Comparison of ENCODE assay signal across 9 mouse cellular contexts in genomic region chr16:8821429-8821828, GRCm38 (mm10). TPM values are rescaled to one million over a fixed set of nuclear protein-coding genes. Genes with fewer than 3 reads are reported as not detected.
A peak's percentile ranks its signal among the peaks of the same experiment; 100 is the strongest.
DNase-seq lines count a peak whose midpoint lies in the region; ATAC-seq and TF ChIP-seq lines count a peak whose summit lies in the region.
"Had no signal": no experiment of that assay in that cellular context is flagged by ENCODE, and none has a peak within 500 bp of the region (broad histone marks: within the 10 kb centered on the region; RNA-seq: fewer than 3 reads in every experiment).

No protein-coding gene starts in this region.

- H3K36me3 ChIP-seq in kidney, adult 2 months (ENCODE audit: control insufficient read depth, insufficient read depth, low read length): no peaks in the 10 kb centered on the region
- H3K36me3 ChIP-seq in kidney, embryonic 14.5 days (ENCODE audit: control insufficient read depth, insufficient read depth, low read length): no peaks in the 10 kb centered on the region
- H3K36me3 ChIP-seq in stomach, embryonic 14.5 days (ENCODE audit: control insufficient read depth, insufficient read depth, low read length): no peaks in the 10 kb centered on the region
- no peaks in the 10 kb centered on the region for H3K36me3 ChIP-seq in forebrain, embryonic 15.5 days

- H3K27me3 ChIP-seq in kidney, adult 2 months (replicated peaks; ENCODE audit: control insufficient read depth, insufficient read depth, low read length): no peaks in the 10 kb centered on the region
- no peaks in the 10 kb centered on the region for H3K27me3 ChIP-seq in kidney, embryonic 14.5 days (ENCODE audit: control insufficient read depth, insufficient read depth, low read length)
- H3K27me3 ChIP-seq in stomach, embryonic 14.5 days (ENCODE audit: control insufficient read depth, insufficient read depth, low read length): no peaks in the 10 kb centered on the region
- no peaks in the 10 kb centered on the region for H3K27me3 ChIP-seq in forebrain, embryonic 15.5 days
- H3K27me3 ChIP-seq: Patski had no signal

- TF ChIP-seq CTCF in kidney, adult 2 months (conservative IDR thresholded peaks at IDR 0.05; ENCODE audit: insufficient read depth, insufficient read length, low read depth, low read length): no peak

- H3K27ac ChIP-seq in kidney, adult 2 months (ENCODE audit: insufficient read depth, low read depth, low read length): no peak overlapping the region
- no peak overlapping the region for H3K27ac ChIP-seq in kidney, embryonic 14.5 days (ENCODE audit: low read depth, low read length)
- no peak overlapping the region for H3K27ac ChIP-seq in stomach, embryonic 14.5 days (ENCODE audit: low read length)
- no peak overlapping the region for H3K27ac ChIP-seq in forebrain, embryonic 15.5 days (replicated peaks)

- no peaks in the 10 kb centered on the region; the same call in 1 of the 2 replicates for H3K4me1 ChIP-seq in kidney, adult 2 months (ENCODE audit: control insufficient read depth, insufficient read depth, low read length)
- no peaks in the 10 kb centered on the region for H3K4me1 ChIP-seq in kidney, embryonic 14.5 days (ENCODE audit: control insufficient read depth, insufficient read depth, low read length)
- no peaks in the 10 kb centered on the region for H3K4me1 ChIP-seq in stomach, embryonic 14.5 days (ENCODE audit: control insufficient read depth, insufficient read depth, low read length)
- H3K4me1 ChIP-seq in forebrain, embryonic 15.5 days: no peaks in the 10 kb centered on the region

- WGBS in kidney, adult 2 months: 43% methylated on average over 1 of the region's 1 CpGs
- WGBS in kidney, embryonic 14.5 days: 71% methylated on average over 1 of the region's 1 CpGs
- WGBS in stomach, embryonic 14.5 days: 82% methylated on average over 1 of the region's 1 CpGs
- 62% methylated on average over 1 of the region's 1 CpGs for WGBS in forebrain, embryonic 15.5 days

- no peak overlapping the region for H3K4me3 ChIP-seq in kidney, adult 2 months (ENCODE audit: insufficient read depth, low read depth, low read length)
- no peak overlapping the region for H3K4me3 ChIP-seq in kidney, embryonic 14.5 days (ENCODE audit: low read length)
- H3K4me3 ChIP-seq in stomach, embryonic 14.5 days (ENCODE audit: low read depth, low read length): no peak overlapping the region
- no peak overlapping the region for H3K4me3 ChIP-seq in forebrain, embryonic 15.5 days

- peak; percentile 78 for DNase-seq in kidney, adult 2 months
- DNase-seq in cerebellum, postnatal 14 days: peak; percentile 73 to 75
- peak; percentile 72 to 73 for DNase-seq in kidney, postnatal 36 days
- no peak for DNase-seq in spleen, postnatal 4 days (ENCODE audit: low spot score in 2 of 2)

- TF ChIP-seq POLR2A in kidney, adult 2 months (IDR thresholded peaks at IDR 0.05; ENCODE audit: low read depth, low read length): no peak

- no peak overlapping the region for H3K9ac ChIP-seq in kidney, embryonic 14.5 days (ENCODE audit: low read depth, low read length)
- H3K9ac ChIP-seq in stomach, embryonic 14.5 days (replicated peaks; ENCODE audit: low read depth, low read length): no peak overlapping the region
- no peak overlapping the region for H3K9ac ChIP-seq in forebrain, embryonic 15.5 days (replicated peaks)

- H3K9me3 ChIP-seq in kidney, embryonic 14.5 days (ENCODE audit: control insufficient read depth, low read length): no peaks in the 10 kb centered on the region
- H3K9me3 ChIP-seq in stomach, embryonic 14.5 days (ENCODE audit: control insufficient read depth, low read depth, low read length): no peaks in the 10 kb centered on the region
- H3K9me3 ChIP-seq in forebrain, embryonic 15.5 days: no peaks in the 10 kb centered on the region

- no peak overlapping the region for H3K4me2 ChIP-seq in kidney, embryonic 14.5 days (replicated peaks; ENCODE audit: low read depth, low read length)
- no peak overlapping the region for H3K4me2 ChIP-seq in stomach, embryonic 14.5 days (replicated peaks; ENCODE audit: low read depth, low read length)
- H3K4me2 ChIP-seq in forebrain, embryonic 15.5 days (replicated peaks): no peak overlapping the region

- ATAC-seq in kidney, embryonic 14.5 days (ENCODE audit: low FRiP score, low TSS enrichment): no peak
- ATAC-seq in stomach, embryonic 14.5 days (ENCODE audit: insufficient number of reproducible peaks, insufficient read depth, low FRiP score, low read depth): peak; percentile 53; the same call in 1 of the 2 replicates
- ATAC-seq in forebrain, embryonic 15.5 days (replicated peaks): no peak
- no peak for ATAC-seq in granulocyte monocyte progenitor cell, adult 5-6 weeks (replicated peaks; ENCODE audit: poor library complexity, severe bottlenecking)
- ATAC-seq: Patski had no signal

RNA-seq across cellular contexts. Expression of gene 1810013L24Rik, which starts 8.5 kb away (rescaled TPM):
- 18.3 and 24.2 TPM in 2 replicates for polyA plus RNA-seq in kidney, adult 2 months (2012; rRNA removed)
- 17.2 and 19.0 TPM in 2 replicates for polyA plus RNA-seq in kidney, embryonic 14.5 days (2014; fragmentation: Nextera tagmentation; extraction: Ambion mirVana)
- polyA plus RNA-seq in stomach, embryonic 14.5 days (2014; fragmentation: Nextera tagmentation; extraction: Ambion mirVana): 16.9 and 18.0 TPM in 2 replicates
- polyA plus RNA-seq in forebrain, embryonic 15.5 days (2015; fragmentation: Nextera tagmentation; extraction: Ambion mirVana): 31.6 and 33.6 TPM in 2 replicates
- 39.6 and 41.3 TPM in 2 replicates for total RNA-seq in granulocyte monocyte progenitor cell, adult 5-6 weeks (2014; fragmentation: Nextera tagmentation)
- 37.1 and 53.9 TPM in 2 replicates for total RNA-seq in granulocyte monocyte progenitor cell, adult 5-6 weeks (2017)

RNA-seq across cellular contexts. Expression of gene Usp7, which starts 29.3 kb away (rescaled TPM):
- 20.6 and 26.2 TPM in 2 replicates for polyA plus RNA-seq in kidney, adult 2 months (2012; rRNA removed)
- polyA plus RNA-seq in kidney, embryonic 14.5 days (2014; fragmentation: Nextera tagmentation; extraction: Ambion mirVana): 46.2 and 61.4 TPM in 2 replicates
- 56.6 and 65.0 TPM in 2 replicates for polyA plus RNA-seq in stomach, embryonic 14.5 days (2014; fragmentation: Nextera tagmentation; extraction: Ambion mirVana)
- polyA plus RNA-seq in forebrain, embryonic 15.5 days (2015; fragmentation: Nextera tagmentation; extraction: Ambion mirVana): 31.7 and 38.5 TPM in 2 replicates
- total RNA-seq in granulocyte monocyte progenitor cell, adult 5-6 weeks (2014; fragmentation: Nextera tagmentation): 130 and 144 TPM in 2 replicates
- 142 and 158 TPM in 2 replicates for total RNA-seq in granulocyte monocyte progenitor cell, adult 5-6 weeks (2017)

Comparison
In these comparisons a context has a peak if more than half of its experiments do, and no peak if none do; other contexts are left out.
1. DNase-seq: peak in kidney, adult 2 months (single experiment), cerebellum, postnatal 14 days (2 of 2) and kidney, postnatal 36 days (2 of 2); none in spleen, postnatal 4 days (0 of 2).